Mouse (Mus musculus): ENCODE data around the gene H2-Ob.
"Not testable (repeated sequence)": the region's sequence is repeated elsewhere in the genome, so short reads cannot be mapped to it uniquely, and the experiment has no call there.

H2-Ob gene

GRCm38 (mm10) chr17:34208421-34208820, 30.3 kb upstream of the H2-Ob start:
- DNase-seq, result no peak

- no peak for DNase-seq
Measured at GRCm38 (mm10) chr17:34209680-34210079, 29.0 kb upstream of the H2-Ob start.

- no peak for DNase-seq
Measured at GRCm38 (mm10) chr17:34210599-34210998, 28.1 kb upstream of the H2-Ob start.

GRCm38 (mm10) chr17:34211746-34212365, 26.8 kb upstream of the H2-Ob start:
- DNase-seq, result no peak

GRCm38 (mm10) chr17:34213936-34214335, 24.8 kb upstream of the H2-Ob start:
- no peak for DNase-seq

GRCm38 (mm10) chr17:34215176-34215575, 23.5 kb upstream of the H2-Ob start:
- DNase-seq, result no peak

GRCm38 (mm10) chr17:34217216-34217928, 21.3 kb upstream of the H2-Ob start:
- DNase-seq, result no peak

GRCm38 (mm10) chr17:34217986-34218385, 20.7 kb upstream of the H2-Ob start:
- no peak for DNase-seq

GRCm38 (mm10) chr17:34218675-34219074, 20.0 kb upstream of the H2-Ob start:
- DNase-seq, result no peak

- not testable (repeated sequence) for DNase-seq
Measured at GRCm38 (mm10) chr17:34219096-34219495, 19.6 kb upstream of the H2-Ob start.

GRCm38 (mm10) chr17:34219801-34220200, 18.9 kb upstream of the H2-Ob start:
- peak; percentile 68 for DNase-seq

GRCm38 (mm10) chr17:34220401-34220800, 18.3 kb upstream of the H2-Ob start:
- not testable (repeated sequence) for DNase-seq

- no peak for DNase-seq
Measured at GRCm38 (mm10) chr17:34224816-34225215, 13.9 kb upstream of the H2-Ob start.

GRCm38 (mm10) chr17:34225426-34225825, 13.3 kb upstream of the H2-Ob start:
- no peak for DNase-seq

- DNase-seq, result not testable (repeated sequence)
Measured at GRCm38 (mm10) chr17:34225911-34226310, 12.8 kb upstream of the H2-Ob start.

- DNase-seq, result peak; percentile 6
Measured at GRCm38 (mm10) chr17:34230971-34231370, 7.7 kb upstream of the H2-Ob start.

- not testable (repeated sequence) for DNase-seq
Measured at GRCm38 (mm10) chr17:34232021-34232420, 6.7 kb upstream of the H2-Ob start.

GRCm38 (mm10) chr17:34234926-34235325, 3.8 kb upstream of the H2-Ob start:
- peak; percentile 49 for DNase-seq

- DNase-seq, result no peak
Measured at GRCm38 (mm10) chr17:34236691-34237090, 2.0 kb upstream of the H2-Ob start.

GRCm38 (mm10) chr17:34237741-34238140, 962 bp upstream of the H2-Ob start:
- DNase-seq, result no peak

- DNase-seq, result no peak
Measured at GRCm38 (mm10) chr17:34239601-34240041, 918 bp downstream of the H2-Ob start.

- DNase-seq, result no peak
Measured at GRCm38 (mm10) chr17:34240366-34240765, 1.7 kb downstream of the H2-Ob start.

GRCm38 (mm10) chr17:34240916-34241315, 2.2 kb downstream of the H2-Ob start:
- DNase-seq, result no peak

- DNase-seq, result no peak
Measured at GRCm38 (mm10) chr17:34244656-34245055, 6.0 kb downstream of the H2-Ob start.

GRCm38 (mm10) chr17:34247047-34247446, 8.3 kb downstream of the H2-Ob start:
- DNase-seq, result no peak
